Mouse (Mus musculus): ENCODE results near the gene E130311K13Rik.

DNA sequence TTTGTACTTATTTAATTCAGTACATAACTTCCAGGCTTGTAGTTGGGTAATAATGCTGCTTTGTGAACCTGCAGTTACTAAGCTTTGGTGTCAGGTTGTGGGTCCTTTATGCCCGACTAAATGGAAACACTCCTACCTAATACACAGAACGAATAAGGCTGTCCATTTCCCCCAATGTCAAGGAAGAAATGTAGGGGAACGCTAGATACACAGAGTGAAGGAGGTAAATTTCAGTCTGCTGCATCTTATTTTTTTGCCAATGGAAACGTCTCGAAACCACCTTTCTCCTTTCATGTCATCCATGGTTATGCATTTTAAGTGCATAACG lies 35.6 kb upstream of the E130311K13Rik start:
- TF ChIP-seq POLR2A (IDR thresholded peaks at IDR 0.05; ENCODE audit: control insufficient read depth, extremely low read depth, insufficient read depth, low read length, poor library complexity) = no peak
- no peak for TF ChIP-seq CTCF (IDR thresholded peaks at IDR 0.05; ENCODE audit: borderline replicate concordance, control insufficient read depth, extremely low read depth, insufficient read depth, low read length, poor library complexity)
